Mouse (Mus musculus): ENCODE measurements around the gene Map4k1.
A peak's percentile ranks its signal among the peaks of the same experiment; 100 is the strongest.

Gene Map4k1

DNA sequence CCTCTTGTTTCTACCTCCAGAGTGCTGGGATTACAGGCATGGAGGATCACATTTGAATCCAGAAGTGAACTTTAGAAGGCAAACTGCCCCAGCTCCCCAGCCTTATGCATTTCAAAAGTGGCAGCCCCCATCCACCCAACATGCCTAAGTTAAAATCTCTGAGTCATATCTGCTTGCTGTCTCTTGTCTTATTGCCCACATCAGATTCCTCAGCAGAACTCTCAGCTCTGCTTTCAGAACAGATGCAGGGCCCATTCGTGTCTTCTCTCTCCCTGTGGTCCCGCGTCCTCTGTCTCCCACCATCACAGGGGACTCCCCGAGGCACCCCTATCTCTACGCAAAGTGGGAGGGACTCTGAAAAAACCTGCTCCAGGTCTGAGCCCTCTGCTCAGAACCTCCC, 44.3 kb downstream of the Map4k1 start:
- no peak for DNase-seq (ENCODE audit: low read depth, low spot score)

DNA sequence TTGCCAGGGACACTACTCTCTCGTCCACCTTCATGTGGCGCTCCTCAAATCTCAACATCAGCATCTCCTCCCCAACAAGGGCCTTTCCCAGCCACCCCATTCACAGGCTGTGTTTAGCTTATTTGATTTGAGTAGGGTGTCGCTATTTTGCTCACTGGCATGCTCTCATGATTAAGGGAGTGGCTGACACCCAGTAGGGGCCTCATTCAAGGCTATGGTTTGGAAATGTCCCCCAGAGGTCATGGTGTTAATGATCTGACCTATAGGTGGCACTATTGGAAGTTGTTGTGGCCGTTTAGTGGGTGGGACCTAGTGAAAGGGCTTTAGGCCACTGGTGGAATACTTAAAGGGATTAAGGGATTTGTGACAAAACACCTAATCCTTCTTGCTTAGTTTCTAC, 45.0 kb downstream of the Map4k1 start:
- no peak for DNase-seq (ENCODE audit: low read depth, low spot score)

DNA sequence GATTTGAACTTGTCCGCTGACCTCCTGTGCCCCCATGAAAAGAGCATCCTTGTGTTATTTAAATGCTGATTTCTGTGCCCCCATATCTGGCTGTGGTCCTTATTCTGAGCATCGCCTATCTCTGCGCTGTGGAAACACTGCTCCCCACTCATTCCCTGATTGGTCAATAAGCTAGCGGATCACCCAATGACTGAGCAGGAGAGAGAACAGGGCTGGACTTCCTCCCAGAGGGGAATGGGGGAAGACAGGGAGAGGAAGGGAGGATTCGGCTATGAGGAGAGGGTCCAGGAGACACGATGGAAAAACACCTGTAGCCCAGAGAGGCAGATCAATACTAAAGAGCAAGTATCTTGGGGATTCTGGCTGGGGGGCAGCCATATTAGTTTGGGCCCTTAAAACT, 46.9 kb downstream of the Map4k1 start:
- DNase-seq (ENCODE audit: low read depth, low spot score): no peak

DNA sequence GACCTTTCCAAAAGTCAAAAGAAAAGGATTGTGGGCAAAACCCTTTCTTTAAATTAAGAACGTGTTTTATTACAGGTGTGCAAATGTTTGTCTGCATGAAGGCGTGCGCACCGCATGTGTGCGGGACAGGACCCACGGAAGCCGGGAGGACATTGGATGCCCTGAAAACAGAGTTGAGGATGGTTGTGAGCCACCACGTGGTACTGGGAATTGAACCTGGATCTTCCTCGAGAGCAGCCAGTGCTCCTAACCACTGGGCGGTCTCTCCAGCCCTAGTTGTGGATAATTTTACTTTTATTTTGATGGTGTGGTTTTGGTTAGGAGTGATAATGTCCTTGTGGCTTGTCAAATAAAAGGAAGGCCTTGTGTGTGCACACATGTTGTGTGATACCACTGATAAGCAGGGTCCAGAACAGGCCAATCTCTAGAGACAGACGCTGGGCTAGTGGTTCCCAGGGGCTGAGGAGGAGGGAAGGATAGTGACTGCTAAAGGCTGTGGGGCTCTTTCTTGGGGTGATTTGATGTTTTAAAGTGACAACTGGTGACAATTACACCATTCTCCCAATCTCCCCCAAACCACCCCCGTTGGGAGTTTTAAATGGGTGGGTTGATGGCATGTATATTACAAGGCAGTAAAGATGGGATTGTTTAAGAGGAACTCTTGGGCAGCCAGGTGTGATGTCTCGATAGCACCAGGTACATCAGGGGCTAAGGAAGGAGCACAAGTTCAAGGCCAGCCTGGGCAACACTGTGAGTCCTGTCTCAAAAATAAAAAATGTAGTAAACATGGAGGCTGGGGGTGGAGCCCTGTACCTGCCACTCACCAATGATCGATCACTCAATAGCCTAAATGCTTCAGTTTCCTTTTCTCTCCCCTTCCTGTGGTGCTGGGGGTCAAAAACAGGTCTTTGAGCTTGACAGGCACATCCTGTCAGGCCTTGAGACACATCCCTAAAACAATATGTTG, 48.1 kb downstream of the Map4k1 start:
- no peak for DNase-seq (ENCODE audit: low read depth, low spot score)

DNA sequence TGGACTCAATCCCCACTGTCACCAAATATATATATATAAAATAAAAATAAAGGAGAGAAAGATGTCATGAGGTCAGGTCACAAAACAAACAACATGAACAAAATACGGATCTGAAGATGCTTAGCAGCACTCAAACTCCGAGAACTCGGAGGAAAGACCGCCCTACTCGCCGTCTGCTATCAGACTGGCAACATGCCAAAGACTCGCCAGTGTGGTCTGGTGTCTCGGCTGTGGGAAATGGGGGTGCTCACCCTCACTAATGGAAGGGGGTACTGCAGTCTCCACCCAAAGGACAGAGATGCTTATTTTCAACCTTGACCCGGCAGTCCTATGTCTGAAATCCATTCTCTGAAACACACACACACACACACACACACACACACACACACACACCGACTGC, 49.8 kb downstream of the Map4k1 start:
- DNase-seq (ENCODE audit: low read depth, low spot score): no peak

DNA sequence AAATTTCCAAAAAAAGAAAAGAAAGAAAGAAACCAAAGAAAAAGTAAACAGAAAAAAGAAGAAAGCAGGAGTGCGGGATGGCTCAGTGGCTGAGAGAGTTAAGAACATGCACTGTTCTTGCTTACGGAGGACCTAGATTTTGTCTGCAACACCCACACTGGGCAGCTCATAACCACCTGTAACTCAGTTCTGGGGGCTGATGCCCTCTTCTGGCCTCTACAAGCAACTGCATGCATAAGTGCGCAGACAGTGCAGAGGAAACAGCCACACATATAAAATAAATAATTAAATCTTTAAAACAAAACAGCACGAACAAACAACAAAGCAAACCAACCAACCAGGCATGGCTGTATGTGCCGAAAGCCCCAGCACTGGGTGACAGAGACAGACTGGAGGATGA, 50.8 kb downstream of the Map4k1 start:
- DNase-seq (ENCODE audit: low read depth, low spot score): no peak

DNA sequence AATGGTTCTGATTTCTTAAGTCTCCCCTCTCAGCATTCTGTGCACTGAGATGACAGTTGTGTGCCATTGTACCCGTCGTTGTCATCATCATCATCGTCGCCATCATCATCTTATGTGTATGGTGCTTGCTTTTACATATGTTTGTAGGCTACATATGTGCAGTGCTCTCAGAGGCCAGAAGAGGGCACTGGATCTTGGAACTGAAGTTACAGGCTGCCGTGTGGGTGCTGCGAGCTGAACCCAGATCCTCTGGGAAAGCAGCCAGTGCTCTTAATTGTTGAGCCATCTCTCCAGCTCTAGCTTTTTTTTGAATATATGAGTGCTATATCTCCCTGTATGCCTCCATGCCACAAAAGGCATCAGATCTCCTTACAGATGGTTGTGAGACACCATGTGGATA, 55.4 kb downstream of the Map4k1 start:
- DNase-seq (ENCODE audit: low read depth, low spot score): no peak

DNA sequence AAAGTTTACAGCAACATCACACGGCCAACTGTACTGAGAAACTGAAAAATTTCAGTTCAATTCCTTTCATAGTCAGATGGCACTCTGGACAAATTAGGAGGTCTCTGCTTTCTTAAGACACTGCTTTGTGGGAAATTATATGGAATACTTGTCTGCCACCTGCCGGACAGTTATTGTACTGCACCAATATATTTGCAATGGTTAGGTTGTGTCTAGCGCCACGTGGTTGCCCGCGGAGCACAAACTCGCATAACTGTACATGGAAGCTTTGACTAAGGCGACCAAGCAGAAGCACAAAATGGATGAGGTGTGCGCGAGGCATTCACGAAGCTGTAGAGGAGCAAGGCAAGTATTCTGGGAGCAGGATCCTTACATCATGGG, 57.7 kb downstream of the Map4k1 start:
- DNase-seq (ENCODE audit: low read depth, low spot score): peak; percentile 93

DNA sequence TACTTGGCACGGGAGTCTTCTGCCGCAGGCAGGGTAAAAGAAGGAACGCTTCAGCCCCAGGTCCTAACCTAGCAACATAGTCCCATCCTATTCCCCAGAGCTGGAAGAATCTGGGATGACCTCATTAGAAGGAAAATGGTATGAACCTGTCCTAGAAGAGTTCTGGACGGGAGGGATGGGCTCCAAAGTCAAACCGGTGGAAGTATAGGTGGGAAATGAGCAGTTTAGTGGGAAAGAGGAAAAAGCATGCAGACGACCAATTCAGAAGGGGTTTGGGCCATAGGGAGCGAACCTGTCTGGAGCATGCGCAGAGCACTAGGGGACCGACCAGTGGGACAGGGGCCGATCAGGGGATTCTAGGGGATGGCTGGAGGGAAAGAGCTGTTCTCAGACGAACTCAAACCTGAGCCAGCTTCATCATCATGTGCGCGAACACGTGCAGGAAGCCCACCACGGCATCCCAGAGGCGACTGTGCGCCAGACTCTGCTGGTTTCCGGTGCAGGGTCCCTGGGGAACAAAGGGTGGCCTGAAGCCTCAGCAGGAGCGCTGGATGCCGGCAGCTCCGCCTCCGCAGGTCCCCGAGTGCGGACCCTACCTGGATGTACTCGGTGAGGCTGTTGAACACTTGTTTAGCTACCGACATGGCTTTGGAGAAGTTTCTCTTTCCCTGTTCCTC, 58.3 kb downstream of the Map4k1 start:
- peak; percentile 42 for DNase-seq (ENCODE audit: low read depth, low spot score)

DNA sequence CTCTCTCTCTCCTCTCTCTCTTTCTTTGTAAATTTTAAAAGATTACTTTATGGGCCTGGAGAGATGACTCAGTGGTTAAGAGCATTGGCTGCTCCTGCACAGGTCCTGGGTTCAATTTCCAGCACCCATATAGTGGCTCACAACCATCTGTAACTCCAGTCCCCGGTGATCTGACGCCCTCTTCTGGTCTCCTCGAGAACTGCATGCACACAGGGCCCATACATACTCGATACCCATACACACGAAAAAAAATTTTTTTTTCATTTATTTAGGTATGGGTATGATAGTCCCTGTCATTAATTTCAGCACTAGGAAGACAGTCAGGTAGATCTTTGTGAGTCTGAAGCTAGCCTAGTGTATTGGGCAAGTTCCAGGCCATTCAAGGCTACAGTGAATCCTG, 59.3 kb downstream of the Map4k1 start:
- DNase-seq (ENCODE audit: low read depth, low spot score): no peak

DNA sequence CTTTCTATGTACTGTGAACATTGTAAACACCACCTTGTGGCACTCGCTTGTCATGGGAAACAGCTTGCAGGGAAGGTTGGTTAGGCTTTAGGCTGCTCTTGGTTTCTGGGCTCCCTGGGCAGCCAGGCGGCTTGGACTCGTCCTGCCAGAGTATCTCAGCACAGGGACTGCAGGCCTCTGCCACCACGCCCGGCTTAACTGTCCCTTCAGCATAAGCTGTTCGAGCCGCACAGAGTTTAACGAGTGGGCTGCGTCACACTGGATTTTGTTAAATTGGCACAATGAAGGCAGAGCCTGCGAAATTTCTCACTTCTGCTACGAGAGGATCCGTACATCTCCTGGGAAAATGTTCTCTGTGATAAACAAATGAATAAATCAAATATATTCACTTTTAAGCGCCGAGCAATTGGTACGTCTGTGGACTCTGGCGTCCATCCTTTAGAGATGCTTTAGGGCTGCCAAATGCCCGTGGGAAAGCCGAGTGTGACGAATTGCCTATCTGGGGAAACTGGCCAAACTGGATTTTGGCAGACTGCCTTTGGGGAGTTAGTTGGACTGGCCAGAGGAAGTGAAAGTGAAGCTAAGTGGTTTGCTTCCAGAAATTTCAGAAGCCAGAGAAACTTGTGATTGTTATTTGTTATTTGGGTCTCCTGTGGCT, 61.3 kb downstream of the Map4k1 start:
- DNase-seq (ENCODE audit: low read depth, low spot score): no peak

DNA sequence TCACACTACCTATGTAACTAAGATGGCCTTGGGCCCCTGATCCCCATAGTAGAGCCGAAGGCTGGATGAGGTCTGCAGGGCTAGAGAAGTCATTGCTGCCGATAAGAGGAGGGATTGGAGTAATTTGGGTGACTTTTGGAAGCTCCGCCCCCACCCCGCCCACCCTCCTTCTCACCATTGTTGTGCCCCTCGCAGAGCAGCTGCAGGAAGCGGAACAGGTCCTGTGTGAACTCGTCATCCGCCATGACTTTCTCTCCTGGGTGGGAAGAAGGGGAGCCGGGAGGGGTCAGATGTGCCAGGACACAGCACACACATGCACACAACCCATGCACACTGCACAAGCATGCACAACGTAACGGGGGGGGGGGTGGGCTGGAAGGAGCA, 61.8 kb downstream of the Map4k1 start:
- DNase-seq (ENCODE audit: low read depth, low spot score): no peak

DNA sequence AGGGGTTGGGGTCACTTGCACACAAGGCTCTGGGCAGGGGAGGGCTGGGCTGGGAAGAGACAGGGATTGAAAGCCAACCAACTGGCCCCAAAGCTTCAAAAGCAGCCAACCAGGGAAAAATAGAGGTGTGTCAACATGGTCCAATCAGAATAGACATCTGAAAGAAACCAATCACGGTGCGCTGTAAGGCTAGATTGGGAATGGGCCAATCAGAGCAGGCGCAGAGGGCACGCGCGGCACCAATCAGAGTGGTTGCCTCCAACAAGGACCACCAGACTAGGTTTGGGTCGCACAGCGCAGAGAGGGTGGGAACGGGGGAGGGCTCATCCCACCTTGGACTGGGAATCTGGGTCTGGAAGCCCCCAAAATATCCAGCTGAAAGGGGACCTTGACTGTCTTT, 62.5 kb downstream of the Map4k1 start:
- no peak for DNase-seq (ENCODE audit: low read depth, low spot score)

DNA sequence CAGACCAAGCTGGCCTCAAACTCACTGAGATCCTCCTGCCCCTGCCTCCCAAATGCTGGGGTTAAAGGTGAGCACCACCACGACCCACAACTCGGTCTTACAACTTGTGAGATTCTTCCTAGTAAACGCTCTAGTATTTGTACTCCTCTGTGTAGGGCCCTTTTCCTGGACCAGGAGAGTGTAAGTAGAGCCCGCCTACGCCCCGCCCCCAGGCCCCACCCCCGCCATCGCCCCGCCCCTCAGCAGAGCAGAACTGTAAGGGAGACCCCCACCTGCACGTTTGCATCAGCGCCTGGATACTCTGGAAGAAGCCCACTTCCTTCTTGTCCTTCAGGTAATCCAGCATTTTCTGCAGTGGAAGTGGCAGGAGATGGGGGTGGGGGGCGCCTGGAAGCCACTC, 64.7 kb downstream of the Map4k1 start:
- DNase-seq (ENCODE audit: low read depth, low spot score): no peak

DNA sequence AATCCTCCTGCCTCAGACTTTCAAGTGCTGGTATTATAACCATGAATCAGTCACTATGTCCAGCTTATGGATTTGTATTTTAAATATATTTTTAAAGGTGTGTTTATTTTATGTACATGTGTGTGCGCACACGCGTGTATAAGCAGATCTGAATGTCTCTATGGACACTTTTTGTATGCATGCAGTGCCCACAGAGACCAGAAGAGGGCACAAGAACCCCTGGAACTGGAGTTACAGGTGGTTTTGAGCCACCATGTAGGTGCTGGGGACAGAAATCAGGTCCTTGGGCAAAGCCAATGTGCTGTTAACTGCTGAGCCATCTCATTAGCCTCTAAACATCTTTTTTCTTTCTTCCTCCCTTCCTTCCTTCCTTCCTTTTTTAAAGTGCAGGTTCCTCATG, 66.2 kb downstream of the Map4k1 start:
- DNase-seq (ENCODE audit: low read depth, low spot score): no peak

DNA sequence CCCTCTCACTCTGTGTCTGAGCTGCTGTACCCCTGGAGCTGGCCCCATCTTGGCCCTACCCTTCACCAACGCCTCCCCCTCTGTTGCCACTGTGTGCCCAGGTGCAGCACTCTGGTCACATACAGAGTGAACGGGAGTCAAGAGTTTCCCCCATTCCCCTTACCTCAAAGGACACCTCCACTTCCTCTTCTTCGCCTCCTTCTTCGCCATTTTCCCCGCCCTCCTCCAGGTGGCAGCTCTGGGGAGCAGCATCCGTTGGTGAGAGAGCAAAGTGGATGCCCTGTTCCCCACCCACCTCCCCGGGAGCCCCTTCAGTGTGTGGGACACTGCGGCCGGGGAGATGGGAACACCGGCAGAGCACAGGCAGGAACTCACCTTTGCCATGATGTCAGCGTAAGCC, 66.8 kb downstream of the Map4k1 start:
- no peak for DNase-seq (ENCODE audit: low read depth, low spot score)

DNA sequence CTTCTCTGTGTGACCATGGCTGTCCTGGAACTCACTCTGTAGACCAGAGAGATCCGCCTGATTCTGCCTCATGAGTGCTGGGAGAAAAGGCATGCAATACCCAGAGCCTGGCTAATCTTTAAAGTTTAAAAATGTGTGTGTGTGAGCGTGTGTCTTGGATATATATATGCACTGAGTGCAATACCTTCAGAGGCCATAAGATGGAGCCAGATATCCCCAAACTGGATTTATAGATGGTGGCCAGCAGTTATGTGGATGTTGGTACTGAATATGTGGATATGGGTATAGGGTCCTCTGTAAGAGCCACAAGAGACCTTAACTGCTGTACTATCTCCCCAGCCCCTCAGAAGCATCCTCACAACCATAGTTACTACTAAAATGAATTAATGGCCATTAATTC, 68.9 kb downstream of the Map4k1 start:
- DNase-seq (ENCODE audit: low read depth, low spot score): no peak

DNA sequence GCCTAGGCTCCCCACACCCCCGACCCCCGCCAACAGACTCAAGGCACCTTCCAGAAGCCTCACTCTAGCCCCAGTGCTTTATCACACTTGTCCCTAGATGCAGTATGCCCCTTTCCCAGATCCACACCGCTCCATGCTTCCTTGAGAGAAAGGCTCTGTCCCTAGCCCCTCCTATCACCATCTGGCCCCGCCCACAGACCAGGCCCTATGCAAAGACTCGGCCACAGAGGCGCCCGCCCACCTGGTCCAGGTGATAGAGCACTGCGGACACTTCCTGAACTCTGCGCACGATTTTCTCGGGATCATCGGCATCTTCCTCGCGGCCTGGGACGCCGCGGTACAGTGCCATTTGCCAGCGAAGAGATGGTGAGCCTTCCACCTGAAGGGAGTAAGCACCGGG, 71.0 kb downstream of the Map4k1 start:
- DNase-seq (ENCODE audit: low read depth, low spot score): no peak

Data from embryo, embryonic 11.5 days (tissue).